Mouse (Mus musculus) testis, postnatal 14 days (tissue): ENCODE results near the gene Ip6k1.

Experiments used
- DNase-seq: peaks from one replicate; pipeline ENCODE4 v3.0.0; 2021; ENCODE audit warnings: low spot score

The Ip6k1 gene

GRCm38 (mm10) chr9:108001922-108002770, at the start of gene Ip6k1:
Ip6k1 (plus strand) TSS chr9:108002501.
- peak; percentile 100 for DNase-seq

- no peak for DNase-seq
Observed at GRCm38 (mm10) chr9:107955613-107956289, 46.5 kb upstream of the Ip6k1 start.

- DNase-seq = no peak
Observed at GRCm38 (mm10) chr9:107957141-107957540, 45.2 kb upstream of the Ip6k1 start.

- DNase-seq = no peak
Observed at GRCm38 (mm10) chr9:107959896-107960295, 42.4 kb upstream of the Ip6k1 start.

GRCm38 (mm10) chr9:107960928-107961327, 41.4 kb upstream of the Ip6k1 start:
- no peak for DNase-seq

GRCm38 (mm10) chr9:107961351-107961762, 40.9 kb upstream of the Ip6k1 start:
- no peak for DNase-seq

- DNase-seq = no peak
Observed at GRCm38 (mm10) chr9:107961881-107962280, 40.4 kb upstream of the Ip6k1 start.

GRCm38 (mm10) chr9:107962916-107963315, 39.4 kb upstream of the Ip6k1 start:
- DNase-seq = no peak

GRCm38 (mm10) chr9:107963700-107964099, 38.6 kb upstream of the Ip6k1 start:
- no peak for DNase-seq

- no peak for DNase-seq
Observed at GRCm38 (mm10) chr9:107964681-107965080, 37.6 kb upstream of the Ip6k1 start.

- no peak for DNase-seq
Observed at GRCm38 (mm10) chr9:107966676-107967075, 35.6 kb upstream of the Ip6k1 start.

- no peak for DNase-seq
Observed at GRCm38 (mm10) chr9:107967437-107967836, 34.9 kb upstream of the Ip6k1 start.

- no peak for DNase-seq
Observed at GRCm38 (mm10) chr9:107968531-107968930, 33.8 kb upstream of the Ip6k1 start.

GRCm38 (mm10) chr9:107970311-107970710, 32.0 kb upstream of the Ip6k1 start:
- DNase-seq = no peak

- DNase-seq = no peak
Observed at GRCm38 (mm10) chr9:107971690-107972541, 30.4 kb upstream of the Ip6k1 start.

GRCm38 (mm10) chr9:107974491-107975171, 27.7 kb upstream of the Ip6k1 start:
- no peak for DNase-seq

GRCm38 (mm10) chr9:107975399-107976386, 26.6 kb upstream of the Ip6k1 start, which contains the start of gene Uba7:
Uba7 (plus strand) TSS chr9:107975505.
- DNase-seq = no peak

- DNase-seq = no peak
Observed at GRCm38 (mm10) chr9:107978815-107979214, 23.5 kb upstream of the Ip6k1 start.

GRCm38 (mm10) chr9:107981684-107982605, 20.4 kb upstream of the Ip6k1 start:
- no peak for DNase-seq
